Mouse (Mus musculus): ENCODE measurements around the gene 1700029I15Rik.

DNA sequence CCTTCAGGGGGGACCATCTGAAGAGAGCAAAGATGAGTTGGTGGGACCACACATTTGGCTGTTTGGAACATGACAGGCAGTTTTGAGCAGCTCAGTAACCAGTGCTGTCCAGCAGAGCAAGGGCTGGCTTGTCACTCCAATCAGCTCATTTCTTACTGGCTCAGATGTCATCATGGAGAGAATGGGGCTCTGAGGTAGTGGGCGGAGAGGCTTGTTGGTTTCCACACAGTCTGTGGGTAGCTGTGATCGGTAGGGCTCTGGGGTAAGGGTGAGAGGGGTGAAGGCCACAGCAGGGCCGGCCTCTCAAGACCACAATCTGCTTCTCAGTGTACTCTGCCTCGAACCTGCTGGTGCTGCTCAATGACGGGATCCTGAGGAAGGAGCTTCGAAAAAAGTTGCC, 6.0 kb upstream of the 1700029I15Rik start:
- TF ChIP-seq CTCF (conservative IDR thresholded peaks at IDR 0.05; ENCODE audit: insufficient read depth, insufficient read length, low read depth, low read length) = no peak
- no peak for TF ChIP-seq POLR2A (IDR thresholded peaks at IDR 0.05; ENCODE audit: low read depth, low read length)

All from kidney, adult 2 months (tissue).